24 mouse cellular contexts compared by ENCODE assay signal in the genomic region with DNA sequence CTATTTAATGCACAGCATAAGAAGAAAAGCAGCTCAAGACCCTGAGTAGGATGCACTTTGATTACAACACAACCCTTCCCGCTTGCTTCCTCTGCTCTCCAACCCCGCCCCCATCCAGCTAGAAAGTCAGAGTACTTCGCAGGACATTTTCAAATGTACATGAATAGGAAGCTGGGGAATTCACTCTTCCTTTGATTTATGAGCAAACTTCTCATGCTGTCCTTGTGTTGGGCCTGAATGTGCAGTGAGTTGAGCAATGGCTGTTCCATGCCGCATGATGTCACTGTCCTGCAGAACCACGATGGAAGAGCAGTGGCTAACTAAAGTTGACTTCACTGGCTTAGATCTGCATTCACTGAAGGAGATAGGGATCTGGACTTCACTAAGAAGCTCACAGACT.
DNase-seq lines count a peak whose midpoint lies in the region; ATAC-seq lines count a peak whose summit lies in the region.
"Had no signal": no experiment of that assay in that cellular context is flagged by ENCODE, and none has a peak within 500 bp of the region (broad histone marks: within the 10 kb centered on the region; RNA-seq: fewer than 3 reads in every experiment).

No protein-coding gene starts in this region.

- no peak overlapping the region for H3K27ac ChIP-seq in heart, embryonic 10.5 days
- H3K27ac ChIP-seq in hindbrain, embryonic 13.5 days = no peak overlapping the region
- H3K27ac ChIP-seq: embryonic facial prominence, embryonic 15.5 days; forebrain, embryonic 10.5 days; heart, embryonic 15.5 days; hindbrain, embryonic 14.5 days; intestine, embryonic 15.5 days had no signal

- 92% methylated on average over 5 of the region's 5 CpGs for WGBS in heart, embryonic 10.5 days
- WGBS in hindbrain, embryonic 13.5 days = 92% methylated on average over 5 of the region's 5 CpGs

- H3K36me3 ChIP-seq in heart, embryonic 10.5 days = peaks cover 17% of the 10 kb centered on the region
- H3K36me3 ChIP-seq in hindbrain, embryonic 13.5 days = no peaks in the 10 kb centered on the region

- no peak overlapping the region for H3K9ac ChIP-seq in hindbrain, embryonic 13.5 days
- H3K9ac ChIP-seq: embryonic facial prominence, embryonic 15.5 days; heart, embryonic 15.5 days; hindbrain, embryonic 14.5 days; intestine, embryonic 15.5 days had no signal

- DNase-seq in adrenal gland, adult (ENCODE audit: inconsistent age in 2 of 2, low spot score in 1 of 2) = peak; percentile 69 to 76
- DNase-seq in adrenal gland, adult 8-10 months = no peak
- DNase-seq in heart, adult 11 months = peak; percentile 68
- no peak for DNase-seq in heart, embryonic 10.5 days (ENCODE audit: low spot score)
- DNase-seq in adrenal gland, postnatal 14 days = peak; percentile 44
- DNase-seq: B cell, adult 2 months; cerebellum, adult 11 months; cerebellum, adult 8-10 months; cerebellum, postnatal 14 days; embryo, embryonic 11 days; heart, postnatal 14 days; kidney, adult 18-20 months had no signal

- ATAC-seq in megakaryocyte progenitor cell, adult 5-6 weeks (replicated peaks; ENCODE audit: poor library complexity) = 0 out of 2 replicates have a peak, but pooled peaks have one; percentile 24
- ATAC-seq in hindbrain, embryonic 13.5 days (ENCODE audit: low FRiP score) = no peak
- ATAC-seq: CD4-positive, CD25-positive, alpha-beta regulatory T cell, adult 4 months; forebrain, embryonic 14.5 days; intestine, embryonic 15.5 days had no signal

- no peak overlapping the region for H3K4me2 ChIP-seq in hindbrain, embryonic 13.5 days
- H3K4me2 ChIP-seq: embryonic facial prominence, embryonic 15.5 days; heart, embryonic 11.5 days; heart, embryonic 15.5 days; hindbrain, embryonic 14.5 days; intestine, embryonic 15.5 days had no signal

- no peak overlapping the region for H3K4me3 ChIP-seq in heart, embryonic 10.5 days
- H3K4me3 ChIP-seq in hindbrain, embryonic 13.5 days = no peak overlapping the region
- H3K4me3 ChIP-seq: embryonic facial prominence, embryonic 15.5 days; erythroblast, embryonic 14.5 days; forebrain, embryonic 10.5 days; heart, embryonic 15.5 days; intestine, embryonic 15.5 days had no signal

- peaks cover 9% of the 10 kb centered on the region; the same call in 1 of the 2 replicates for H3K4me1 ChIP-seq in heart, embryonic 10.5 days
- H3K4me1 ChIP-seq in hindbrain, embryonic 13.5 days (replicated peaks) = no peaks in the 10 kb centered on the region
- H3K4me1 ChIP-seq: forebrain, embryonic 10.5 days; intestine, embryonic 15.5 days had no signal

- H3K27me3 ChIP-seq in heart, embryonic 10.5 days (ENCODE audit: insufficient read depth, poor library complexity, severe bottlenecking) = no peaks in the 10 kb centered on the region
- no peaks in the 10 kb centered on the region for H3K27me3 ChIP-seq in hindbrain, embryonic 13.5 days
- H3K27me3 ChIP-seq: embryonic facial prominence, embryonic 15.5 days; heart, embryonic 15.5 days; intestine, embryonic 15.5 days had no signal

- H3K9me3 ChIP-seq in heart, embryonic 10.5 days = no peaks in the 10 kb centered on the region
- H3K9me3 ChIP-seq in hindbrain, embryonic 13.5 days = no peaks in the 10 kb centered on the region
- H3K9me3 ChIP-seq: embryonic facial prominence, embryonic 15.5 days; G1E; heart, embryonic 15.5 days; intestine, embryonic 15.5 days had no signal

Comparison
In these comparisons a context has a peak if more than half of its experiments do, and no peak if none do; other contexts are left out.
1. DNase-seq: peak in adrenal gland, adult (2 of 2), heart, adult 11 months (single experiment) and adrenal gland, postnatal 14 days (single experiment); none in adrenal gland, adult 8-10 months (single experiment) and heart, embryonic 10.5 days (single experiment).